Mouse (Mus musculus): ENCODE data around the gene Mgst2. TPM values are rescaled to one million over a fixed set of nuclear protein-coding genes. Genes with fewer than 3 reads are reported as not detected.

Mgst2 gene
- polyA plus RNA-seq, 2 experiments: 0.99 to 6.0 TPM

DNA sequence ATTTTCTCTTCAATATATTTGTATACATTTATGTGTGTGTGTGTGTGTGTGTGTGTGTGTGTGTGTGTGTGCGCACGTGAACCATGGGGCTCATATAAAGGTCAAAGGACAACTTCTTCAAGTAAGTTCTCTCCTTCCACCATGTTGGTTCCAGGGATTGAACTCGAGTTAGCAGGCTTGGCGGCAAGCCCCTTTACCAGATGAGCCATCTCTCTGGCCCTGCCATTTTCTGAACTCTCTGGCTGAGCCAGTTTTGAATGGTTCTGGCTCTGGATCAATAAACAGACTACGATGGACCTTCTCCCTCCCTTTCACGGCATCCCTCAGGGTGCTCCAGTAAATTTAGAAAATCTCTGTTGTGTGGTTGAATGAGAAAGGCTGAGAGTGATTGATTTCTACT is 26.6 kb downstream of the Mgst2 start:
- Histone ChIP-seq H3K9ac (ENCODE audit: low read depth, low read length, severe bottlenecking) (no peak overlapping the region), H3K27ac (replicated peaks; ENCODE audit: low read depth, low read length) (no peak overlapping the region), H3K4me2 (replicated peaks; ENCODE audit: low read depth, low read length, severe bottlenecking) (no peak overlapping the region), H3K4me3 (replicated peaks; ENCODE audit: low read length) (no peak overlapping the region), H3K4me1 (ENCODE audit: control insufficient read depth, insufficient read depth, low read length) (no peaks in the 10 kb centered on the region), H3K36me3 (ENCODE audit: control insufficient read depth, insufficient read depth, low read length) (peaks cover 20% of the 10 kb centered on the region; the same call in 1 of the 2 replicates), H3K27me3 (ENCODE audit: control insufficient read depth, insufficient read depth, low read length) (no peaks in the 10 kb centered on the region), H3K9me3 (ENCODE audit: control insufficient read depth, low read length) (no peaks in the 10 kb centered on the region)
- no peak for ATAC-seq (ENCODE audit: low FRiP score, low read depth)
- no peak for DNase-seq (ENCODE audit: low spot score)
- WGBS: 81% methylated on average over 6 of the region's 6 CpGs
- TF ChIP-seq POLR2A (IDR thresholded peaks at IDR 0.05; ENCODE audit: borderline replicate concordance, extremely low read depth, insufficient read depth, insufficient read length): no peak

DNA sequence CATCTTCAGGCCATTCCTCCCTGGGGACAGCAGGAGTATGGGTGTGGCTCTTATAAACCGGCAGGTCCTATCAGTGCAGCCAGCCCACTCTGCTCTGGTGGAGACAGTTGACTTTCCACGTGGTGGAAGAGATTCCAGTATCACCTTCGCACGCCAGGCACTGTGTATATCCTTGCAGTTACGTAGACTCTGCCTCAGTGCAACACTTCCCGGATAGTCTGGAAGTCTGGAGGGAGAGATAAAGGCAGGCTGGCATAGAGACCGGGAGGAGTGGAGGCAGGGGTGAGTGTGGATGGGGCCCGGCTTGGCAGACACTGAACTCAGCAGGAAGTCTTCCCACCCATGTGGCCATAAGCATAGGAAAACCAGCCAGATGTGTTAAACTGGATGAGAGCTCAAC is 28.6 kb downstream of the Mgst2 start:
- Histone ChIP-seq H3K4me1 (ENCODE audit: control insufficient read depth, insufficient read depth, low read length) (no peaks in the 10 kb centered on the region), H3K4me3 (replicated peaks; ENCODE audit: low read length) (no peak overlapping the region), H3K9ac (ENCODE audit: low read depth, low read length, severe bottlenecking) (no peak overlapping the region), H3K4me2 (replicated peaks; ENCODE audit: low read depth, low read length, severe bottlenecking) (no peak overlapping the region), H3K27me3 (ENCODE audit: control insufficient read depth, insufficient read depth, low read length) (no peaks in the 10 kb centered on the region), H3K9me3 (ENCODE audit: control insufficient read depth, low read length) (no peaks in the 10 kb centered on the region), H3K27ac (replicated peaks; ENCODE audit: low read depth, low read length) (no peak overlapping the region), H3K36me3 (ENCODE audit: control insufficient read depth, insufficient read depth, low read length) (peaks cover 26% of the 10 kb centered on the region; the same call in 1 of the 2 replicates)
- no peak for TF ChIP-seq POLR2A (IDR thresholded peaks at IDR 0.05; ENCODE audit: borderline replicate concordance, extremely low read depth, insufficient read depth, insufficient read length)
- no peak for ATAC-seq (ENCODE audit: low FRiP score, low read depth)
- WGBS: 87% methylated on average over 8 of the region's 8 CpGs
- no peak for DNase-seq (ENCODE audit: low spot score)

DNA sequence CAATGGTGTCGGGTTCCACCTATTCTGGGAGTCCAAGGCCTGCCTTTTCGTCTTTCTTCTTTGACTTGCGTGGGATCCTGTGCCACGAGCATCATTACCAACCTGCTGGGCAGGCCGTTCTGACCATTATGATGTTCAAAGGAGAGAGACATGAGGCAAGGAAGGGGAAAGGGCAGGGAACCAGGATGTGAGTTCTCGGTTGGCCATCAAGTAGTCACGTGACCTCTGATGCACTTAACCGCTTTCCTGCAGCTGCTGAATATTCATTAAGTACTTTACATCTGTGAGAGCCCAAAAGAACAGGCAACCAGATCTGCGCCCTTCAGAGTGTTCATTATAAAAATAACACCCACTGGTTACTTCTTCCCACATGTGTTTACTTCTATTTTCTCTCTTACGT is 33.0 kb downstream of the Mgst2 start:
- Histone ChIP-seq H3K4me1 (ENCODE audit: control insufficient read depth, insufficient read depth, low read length) (no peaks in the 10 kb centered on the region), H3K9me3 (ENCODE audit: control insufficient read depth, low read length) (no peaks in the 10 kb centered on the region), H3K36me3 (ENCODE audit: control insufficient read depth, insufficient read depth, low read length) (peaks cover 22% of the 10 kb centered on the region; the same call in 1 of the 2 replicates), H3K27ac (replicated peaks; ENCODE audit: low read depth, low read length) (no peak overlapping the region), H3K4me2 (replicated peaks; ENCODE audit: low read depth, low read length, severe bottlenecking) (no peak overlapping the region), H3K27me3 (ENCODE audit: control insufficient read depth, insufficient read depth, low read length) (no peaks in the 10 kb centered on the region), H3K9ac (ENCODE audit: low read depth, low read length, severe bottlenecking) (no peak overlapping the region), H3K4me3 (replicated peaks; ENCODE audit: low read length) (no peak overlapping the region)
- ATAC-seq (ENCODE audit: low FRiP score, low read depth): no peak
- TF ChIP-seq POLR2A (IDR thresholded peaks at IDR 0.05; ENCODE audit: borderline replicate concordance, extremely low read depth, insufficient read depth, insufficient read length): no peak
- 80% methylated on average over 10 of the region's 10 CpGs for WGBS
- DNase-seq (ENCODE audit: low spot score): no peak

DNA sequence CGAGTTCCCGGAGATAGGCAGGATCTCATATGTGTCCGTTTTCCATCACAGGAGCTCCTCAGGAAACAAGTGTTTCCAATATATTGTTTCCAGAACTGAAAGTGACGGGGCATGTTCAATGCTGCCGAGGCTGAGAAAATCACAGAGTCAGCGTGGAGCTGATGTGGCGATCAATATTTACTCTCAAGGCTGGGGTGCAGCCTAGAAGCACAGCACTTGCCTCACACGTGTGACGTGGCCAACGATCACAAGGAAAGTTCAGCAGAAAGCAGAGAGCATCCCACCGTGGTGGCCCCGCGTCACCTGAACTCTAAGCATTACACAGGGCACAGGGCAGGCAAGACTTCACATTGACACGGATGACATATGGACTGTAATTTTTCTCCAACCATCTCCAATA is 34.4 kb downstream of the Mgst2 start:
- DNase-seq (ENCODE audit: low spot score): no peak
- no peaks in the 10 kb centered on the region for H3K9me3 ChIP-seq (ENCODE audit: control insufficient read depth, low read length)
- WGBS: 90% methylated on average over 14 of the region's 14 CpGs

DNA sequence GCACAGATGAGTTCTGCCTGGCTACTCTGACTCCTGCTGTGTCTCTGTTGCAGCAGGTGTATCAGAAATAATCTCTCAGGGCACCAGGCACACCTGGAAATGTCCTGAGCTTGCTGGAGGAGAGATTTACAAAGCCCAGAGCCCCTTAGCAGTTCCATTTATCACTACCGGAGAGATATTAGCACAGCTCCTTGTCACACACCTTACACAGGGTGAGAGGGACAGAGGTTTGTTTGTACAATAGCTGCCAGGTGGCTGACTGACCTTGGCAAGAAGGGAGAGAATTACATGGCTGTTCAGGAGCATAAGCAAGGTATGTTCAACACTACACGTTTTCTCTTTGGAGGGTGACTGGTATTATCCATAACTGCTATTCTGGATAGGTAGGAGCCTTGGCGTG is 35.6 kb downstream of the Mgst2 start:
- Histone ChIP-seq H3K9ac (ENCODE audit: low read depth, low read length, severe bottlenecking) (no peak overlapping the region), H3K4me2 (replicated peaks; ENCODE audit: low read depth, low read length, severe bottlenecking) (no peak overlapping the region), H3K9me3 (ENCODE audit: control insufficient read depth, low read length) (no peaks in the 10 kb centered on the region), H3K4me1 (ENCODE audit: control insufficient read depth, insufficient read depth, low read length) (peaks cover 17% of the 10 kb centered on the region), H3K4me3 (replicated peaks; ENCODE audit: low read length) (no peak overlapping the region), H3K27me3 (ENCODE audit: control insufficient read depth, insufficient read depth, low read length) (no peaks in the 10 kb centered on the region), H3K27ac (replicated peaks; ENCODE audit: low read depth, low read length) (no peak overlapping the region), H3K36me3 (ENCODE audit: control insufficient read depth, insufficient read depth, low read length) (peaks cover 7% of the 10 kb centered on the region; the same call in 1 of the 2 replicates)
- ATAC-seq (ENCODE audit: low FRiP score, low read depth) (no peak), DNase-seq (ENCODE audit: low spot score) (no peak)
- TF ChIP-seq POLR2A (IDR thresholded peaks at IDR 0.05; ENCODE audit: borderline replicate concordance, extremely low read depth, insufficient read depth, insufficient read length): no peak
- 83% methylated on average over 3 of the region's 3 CpGs for WGBS

More for the DNA sequence above, 34.4 kb downstream of the Mgst2 start:
- ATAC-seq (ENCODE audit: low FRiP score, low read depth): no peak
- no peak overlapping the region for H3K4me2 ChIP-seq (replicated peaks; ENCODE audit: low read depth, low read length, severe bottlenecking)
- H3K4me3 ChIP-seq (replicated peaks; ENCODE audit: low read length): no peak overlapping the region
- no peak overlapping the region for H3K27ac ChIP-seq (replicated peaks; ENCODE audit: low read depth, low read length)
- H3K27me3 ChIP-seq (ENCODE audit: control insufficient read depth, insufficient read depth, low read length): no peaks in the 10 kb centered on the region
- no peak for TF ChIP-seq POLR2A (IDR thresholded peaks at IDR 0.05; ENCODE audit: borderline replicate concordance, extremely low read depth, insufficient read depth, insufficient read length)
- H3K36me3 ChIP-seq (ENCODE audit: control insufficient read depth, insufficient read depth, low read length): peaks cover 18% of the 10 kb centered on the region; the same call in 1 of the 2 replicates
- peaks cover 6% of the 10 kb centered on the region; the same call in 1 of the 2 replicates for H3K4me1 ChIP-seq (ENCODE audit: control insufficient read depth, insufficient read depth, low read length)
- H3K9ac ChIP-seq (ENCODE audit: low read depth, low read length, severe bottlenecking): no peak overlapping the region

GRCm38 (mm10) chr3:51697931-51698330 is 37.8 kb downstream of the Mgst2 start:
- 0 out of 2 replicates have a peak, but pooled peaks cover 3% of the 10 kb centered on the region for H3K36me3 ChIP-seq (ENCODE audit: control insufficient read depth, insufficient read depth, low read length)
- no peaks in the 10 kb centered on the region for H3K27me3 ChIP-seq (ENCODE audit: control insufficient read depth, insufficient read depth, low read length)
- H3K27ac ChIP-seq (replicated peaks; ENCODE audit: low read depth, low read length): no peak overlapping the region
- DNase-seq (ENCODE audit: low spot score) (no peak), ATAC-seq (ENCODE audit: low FRiP score, low read depth) (no peak)
- peaks cover 29% of the 10 kb centered on the region for H3K4me1 ChIP-seq (ENCODE audit: control insufficient read depth, insufficient read depth, low read length)
- no peaks in the 10 kb centered on the region for H3K9me3 ChIP-seq (ENCODE audit: control insufficient read depth, low read length)
- H3K4me2 ChIP-seq (replicated peaks; ENCODE audit: low read depth, low read length, severe bottlenecking): no peak overlapping the region
- no peak overlapping the region for H3K9ac ChIP-seq (ENCODE audit: low read depth, low read length, severe bottlenecking)
- WGBS: 92% methylated on average over 3 of the region's 3 CpGs
- no peak overlapping the region for H3K4me3 ChIP-seq (replicated peaks; ENCODE audit: low read length)
- no peak for TF ChIP-seq POLR2A (IDR thresholded peaks at IDR 0.05; ENCODE audit: borderline replicate concordance, extremely low read depth, insufficient read depth, insufficient read length)

All from limb, embryonic 14.5 days (tissue).